Mouse (Mus musculus): Measurements from ENCODE around the gene Zbed4. TPM values are rescaled to one million over a fixed set of nuclear protein-coding genes. Genes with fewer than 3 reads are reported as not detected.
A peak's percentile ranks its signal among the peaks of the same experiment; 100 is the strongest.
"Not testable (repeated sequence)": the region's sequence is repeated elsewhere in the genome, so short reads cannot be mapped to it uniquely, and the experiment has no call there.

The Zbed4 gene
- polyA plus RNA-seq, 1 experiment from 2014 or later: 35.3 TPM

GRCm38 (mm10) chr15:88799950-88800371 is 48.5 kb downstream of the Zbed4 start:
- no peaks in the 10 kb centered on the region for H3K4me1 ChIP-seq
- no peak for DNase-seq (ENCODE audit: low spot score)
- WGBS: 86% methylated on average over 11 of the region's 11 CpGs
- H3K9me3 ChIP-seq (replicated peaks): no peaks in the 10 kb centered on the region
- H3K4me3 ChIP-seq: no peak overlapping the region
- no peak overlapping the region for H3K27ac ChIP-seq
- no peaks in the 10 kb centered on the region for H3K27me3 ChIP-seq (ENCODE audit: low read depth, poor library complexity, severe bottlenecking)
- peaks cover 15% of the 10 kb centered on the region for H3K36me3 ChIP-seq

GRCm38 (mm10) chr15:88800921-88801354 is 49.5 kb downstream of the Zbed4 start:
- 85% methylated on average over 6 of the region's 6 CpGs for WGBS
- H3K9me3 ChIP-seq (replicated peaks): no peaks in the 10 kb centered on the region
- H3K27ac ChIP-seq: no peak overlapping the region
- H3K36me3 ChIP-seq: peaks cover 25% of the 10 kb centered on the region
- no peaks in the 10 kb centered on the region for H3K4me1 ChIP-seq
- no peak for DNase-seq (ENCODE audit: low spot score)
- H3K27me3 ChIP-seq (ENCODE audit: low read depth, poor library complexity, severe bottlenecking): no peaks in the 10 kb centered on the region
- no peak overlapping the region for H3K4me3 ChIP-seq

GRCm38 (mm10) chr15:88801903-88802302 is 50.4 kb downstream of the Zbed4 start:
- 95% methylated on average over 3 of the region's 3 CpGs for WGBS
- peaks cover 34% of the 10 kb centered on the region for H3K36me3 ChIP-seq

GRCm38 (mm10) chr15:88802348-88802747 is 50.9 kb downstream of the Zbed4 start:
- no peak for DNase-seq (ENCODE audit: low spot score)
- WGBS: 88% methylated on average over 6 of the region's 6 CpGs

More at GRCm38 (mm10) chr15:88801903-88802302, 50.4 kb downstream of the Zbed4 start:
- H3K4me3 ChIP-seq: no peak overlapping the region
- DNase-seq (ENCODE audit: low spot score): no peak
- no peaks in the 10 kb centered on the region for H3K4me1 ChIP-seq
- no peaks in the 10 kb centered on the region for H3K27me3 ChIP-seq (ENCODE audit: low read depth, poor library complexity, severe bottlenecking)
- no peak overlapping the region for H3K27ac ChIP-seq
- no peaks in the 10 kb centered on the region for H3K9me3 ChIP-seq (replicated peaks)

GRCm38 (mm10) chr15:88808121-88808520 is 56.7 kb downstream of the Zbed4 start:
- Histone ChIP-seq H3K4me3 (no peak overlapping the region), H3K27ac (no peak overlapping the region), H3K27me3 (ENCODE audit: low read depth, poor library complexity, severe bottlenecking) (no peaks in the 10 kb centered on the region), H3K4me1 (no peaks in the 10 kb centered on the region), H3K36me3 (peaks cover 86% of the 10 kb centered on the region), H3K9me3 (replicated peaks) (no peaks in the 10 kb centered on the region)
- DNase-seq (ENCODE audit: low spot score): no peak
- WGBS: 87% methylated on average over 8 of the region's 8 CpGs

More at GRCm38 (mm10) chr15:88802348-88802747, 50.9 kb downstream of the Zbed4 start:
- Histone ChIP-seq H3K27ac (no peak overlapping the region), H3K36me3 (peaks cover 38% of the 10 kb centered on the region), H3K4me3 (no peak overlapping the region), H3K9me3 (replicated peaks) (no peaks in the 10 kb centered on the region), H3K4me1 (no peaks in the 10 kb centered on the region), H3K27me3 (ENCODE audit: low read depth, poor library complexity, severe bottlenecking) (no peaks in the 10 kb centered on the region)

- no peaks in the 10 kb centered on the region for H3K9me3 ChIP-seq (replicated peaks)
- WGBS: 91% methylated on average over 2 of the region's 2 CpGs
Measured at GRCm38 (mm10) chr15:88810369-88810768, 58.9 kb downstream of the Zbed4 start.

GRCm38 (mm10) chr15:88813262-88813661 is 61.8 kb downstream of the Zbed4 start:
- Histone ChIP-seq H3K36me3 (peaks cover 77% of the 10 kb centered on the region), H3K4me3 (no peak overlapping the region), H3K4me1 (peaks cover under 1% of the 10 kb centered on the region), H3K27me3 (ENCODE audit: low read depth, poor library complexity, severe bottlenecking) (no peaks in the 10 kb centered on the region), H3K9me3 (replicated peaks) (no peaks in the 10 kb centered on the region), H3K27ac (no peak overlapping the region)
- 89% methylated on average over 3 of the region's 3 CpGs for WGBS
- no peak for DNase-seq (ENCODE audit: low spot score)

More at GRCm38 (mm10) chr15:88810369-88810768, 58.9 kb downstream of the Zbed4 start:
- no peaks in the 10 kb centered on the region for H3K4me1 ChIP-seq
- no peak overlapping the region for H3K4me3 ChIP-seq
- H3K27ac ChIP-seq: no peak overlapping the region
- DNase-seq (ENCODE audit: low spot score): no peak
- peaks cover 89% of the 10 kb centered on the region for H3K36me3 ChIP-seq
- no peaks in the 10 kb centered on the region for H3K27me3 ChIP-seq (ENCODE audit: low read depth, poor library complexity, severe bottlenecking)

GRCm38 (mm10) chr15:88813873-88814272 is 62.4 kb downstream of the Zbed4 start:
- not testable (repeated sequence) for H3K27me3 ChIP-seq (ENCODE audit: low read depth, poor library complexity, severe bottlenecking); H3K4me1 ChIP-seq; H3K9me3 ChIP-seq (replicated peaks); H3K4me3 ChIP-seq; H3K27ac ChIP-seq; DNase-seq (ENCODE audit: low spot score)
- WGBS: 92% methylated on average over 2 of the region's 2 CpGs
- peaks cover 71% of the 10 kb centered on the region for H3K36me3 ChIP-seq

GRCm38 (mm10) chr15:88814411-88815047 is 63.1 kb downstream of the Zbed4 start:
- Histone ChIP-seq H3K4me1 (peaks cover 5% of the 10 kb centered on the region), H3K4me3 (no peak overlapping the region), H3K27ac (no peak overlapping the region), H3K27me3 (ENCODE audit: low read depth, poor library complexity, severe bottlenecking) (no peaks in the 10 kb centered on the region), H3K9me3 (replicated peaks) (no peaks in the 10 kb centered on the region), H3K36me3 (peaks cover 65% of the 10 kb centered on the region)
- DNase-seq (ENCODE audit: low spot score): no peak
- 96% methylated on average over 11 of the region's 11 CpGs for WGBS

- no peaks in the 10 kb centered on the region for H3K27me3 ChIP-seq (ENCODE audit: low read depth, poor library complexity, severe bottlenecking)
- no peak overlapping the region for H3K27ac ChIP-seq
- H3K36me3 ChIP-seq: peaks cover 62% of the 10 kb centered on the region
- no peak for DNase-seq (ENCODE audit: low spot score)
- H3K4me3 ChIP-seq: no peak overlapping the region
- peaks cover 9% of the 10 kb centered on the region for H3K4me1 ChIP-seq
- 92% methylated on average over 6 of the region's 6 CpGs for WGBS
- no peaks in the 10 kb centered on the region for H3K9me3 ChIP-seq (replicated peaks)
Measured at GRCm38 (mm10) chr15:88815196-88815700, 63.8 kb downstream of the Zbed4 start.

GRCm38 (mm10) chr15:88819026-88819905 is 67.8 kb downstream of the Zbed4 start, which contains the start of the genes Alg12 and Creld2:
Gene Alg12 (minus strand): TSS chr15:88819318.
Gene Creld2 (plus strand): TSS chr15:88819646.
- peaks cover 61% of the 10 kb centered on the region for H3K36me3 ChIP-seq
- peaks cover 21% of the 10 kb centered on the region for H3K4me1 ChIP-seq
- under 1% methylated on average over 88 of the region's 88 CpGs for WGBS
- no peaks in the 10 kb centered on the region for H3K27me3 ChIP-seq (ENCODE audit: low read depth, poor library complexity, severe bottlenecking)
- H3K4me3 ChIP-seq: peak within 1 kb of the TSS; percentile 73
- no peaks in the 10 kb centered on the region for H3K9me3 ChIP-seq (replicated peaks)
- H3K27ac ChIP-seq: peak within 1 kb of the TSS; percentile 85
- DNase-seq (ENCODE audit: low spot score): peak; percentile 98

GRCm38 (mm10) chr15:88819906-88820303 is 68.4 kb downstream of the Zbed4 start:
- Histone ChIP-seq H3K4me3 (peak overlapping the region; percentile 73), H3K27me3 (ENCODE audit: low read depth, poor library complexity, severe bottlenecking) (no peaks in the 10 kb centered on the region), H3K27ac (peak overlapping the region; percentile 85), H3K4me1 (peaks cover 21% of the 10 kb centered on the region), H3K36me3 (peaks cover 61% of the 10 kb centered on the region), H3K9me3 (replicated peaks) (no peaks in the 10 kb centered on the region)
- DNase-seq (ENCODE audit: low spot score): peak; percentile 45
- 2% methylated on average over 23 of the region's 23 CpGs for WGBS

- WGBS: 91% methylated on average over 7 of the region's 7 CpGs
Measured at GRCm38 (mm10) chr15:88821403-88821802, 69.9 kb downstream of the Zbed4 start.

More at GRCm38 (mm10) chr15:88821403-88821802, 69.9 kb downstream of the Zbed4 start:
- Histone ChIP-seq H3K36me3 (peaks cover 64% of the 10 kb centered on the region), H3K4me1 (peaks cover 21% of the 10 kb centered on the region), H3K9me3 (replicated peaks) (no peaks in the 10 kb centered on the region), H3K27me3 (ENCODE audit: low read depth, poor library complexity, severe bottlenecking) (no peaks in the 10 kb centered on the region), H3K27ac (no peak overlapping the region), H3K4me3 (no peak overlapping the region)
- no peak for DNase-seq (ENCODE audit: low spot score)
